Mouse (Mus musculus): Measurements from ENCODE around the gene Ubr4.
"Not testable (repeated sequence)": the region's sequence is repeated elsewhere in the genome, so short reads cannot be mapped to it uniquely, and the experiment has no call there.

The Ubr4 gene

GRCm38 (mm10) chr4:139357211-139357610 lies 4.8 kb downstream of the Ubr4 start:
- DNase-seq (ENCODE audit: low read depth): no peak

DNA sequence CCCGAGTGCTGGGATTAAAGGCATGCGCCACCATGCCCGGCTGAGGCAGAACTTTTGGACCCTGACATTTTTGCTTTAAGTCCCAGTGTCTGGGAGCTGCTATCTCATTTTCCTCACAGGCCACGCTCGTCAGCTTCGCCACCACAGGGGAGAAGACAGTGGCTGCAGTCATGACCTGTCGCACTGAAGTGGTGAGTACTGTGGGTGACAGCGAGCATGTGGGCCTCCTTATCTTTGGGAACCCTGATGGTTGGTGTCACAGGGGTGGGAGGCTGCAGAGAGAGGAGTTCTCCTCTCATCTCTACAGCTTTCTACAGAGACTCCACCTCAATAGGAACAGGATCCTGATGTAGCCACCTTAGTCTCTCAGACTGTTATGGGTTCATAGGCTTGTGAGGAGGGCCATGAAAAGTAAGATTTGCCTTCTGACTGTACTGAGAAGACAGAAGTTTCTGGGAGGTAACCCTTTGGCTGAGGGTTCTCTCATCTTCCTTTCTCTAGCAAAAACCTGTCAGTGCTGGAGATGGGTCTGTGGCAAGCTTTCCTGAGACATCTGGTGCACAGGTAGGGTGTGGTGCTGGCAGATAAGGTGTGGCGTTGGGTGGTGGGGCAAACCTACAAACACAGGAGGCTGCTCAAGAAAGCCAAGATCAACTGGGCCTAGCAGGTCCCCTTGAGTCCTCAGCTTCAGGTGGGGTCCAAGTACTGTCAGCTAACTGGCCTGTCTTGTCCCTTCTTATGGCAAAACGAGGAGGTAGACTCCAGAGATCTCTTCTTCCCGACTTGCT lies 8.5 kb downstream of the Ubr4 start:
- no peak for DNase-seq (ENCODE audit: low read depth)

GRCm38 (mm10) chr4:139367336-139367735 lies 14.9 kb downstream of the Ubr4 start:
- DNase-seq (ENCODE audit: low read depth): no peak

DNA sequence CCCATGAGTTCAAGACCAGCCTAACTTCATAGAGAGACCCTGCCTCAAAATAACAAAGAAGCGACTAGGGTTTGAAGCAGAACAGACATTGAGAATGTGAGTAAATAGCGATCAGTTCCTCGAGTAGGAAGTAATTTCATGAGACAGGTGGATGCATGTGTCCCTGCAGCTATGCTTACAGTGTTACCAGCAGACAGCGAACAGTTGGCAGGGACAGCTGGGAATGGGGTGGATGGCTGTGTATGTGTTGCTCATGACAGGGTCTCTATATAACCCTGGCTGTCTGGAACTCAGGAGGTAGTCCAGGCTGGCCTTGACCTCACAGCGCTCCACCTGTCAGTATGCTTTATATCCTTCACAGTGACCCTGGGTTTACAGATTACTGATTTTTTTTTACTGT lies 15.6 kb downstream of the Ubr4 start:
- no peak for DNase-seq (ENCODE audit: low read depth)

- DNase-seq (ENCODE audit: low read depth): no peak
Observed at GRCm38 (mm10) chr4:139373130-139373529, 20.7 kb downstream of the Ubr4 start.

- DNase-seq (ENCODE audit: low read depth): no peak
Observed at GRCm38 (mm10) chr4:139373531-139373930, 21.1 kb downstream of the Ubr4 start.

DNA sequence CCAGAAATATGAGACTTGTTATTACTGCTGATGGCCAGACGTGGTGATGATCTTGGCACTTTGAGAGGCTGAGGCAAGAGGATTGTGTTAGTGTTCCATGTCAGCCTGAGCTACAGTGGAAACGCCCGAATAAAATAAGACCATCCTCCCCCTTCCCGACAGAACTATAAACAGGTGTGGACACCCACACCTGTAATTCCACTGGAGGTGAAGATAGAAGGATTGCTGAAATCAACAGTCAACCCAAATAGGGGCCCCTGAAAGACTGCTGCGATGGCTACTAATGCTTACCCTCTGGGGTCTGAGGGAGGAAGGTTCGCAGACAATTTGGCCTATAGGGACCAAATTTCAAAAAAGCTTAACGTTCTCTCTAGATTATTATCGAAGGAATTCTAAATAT lies 27.3 kb downstream of the Ubr4 start:
- no peak for DNase-seq (ENCODE audit: low read depth)

DNA sequence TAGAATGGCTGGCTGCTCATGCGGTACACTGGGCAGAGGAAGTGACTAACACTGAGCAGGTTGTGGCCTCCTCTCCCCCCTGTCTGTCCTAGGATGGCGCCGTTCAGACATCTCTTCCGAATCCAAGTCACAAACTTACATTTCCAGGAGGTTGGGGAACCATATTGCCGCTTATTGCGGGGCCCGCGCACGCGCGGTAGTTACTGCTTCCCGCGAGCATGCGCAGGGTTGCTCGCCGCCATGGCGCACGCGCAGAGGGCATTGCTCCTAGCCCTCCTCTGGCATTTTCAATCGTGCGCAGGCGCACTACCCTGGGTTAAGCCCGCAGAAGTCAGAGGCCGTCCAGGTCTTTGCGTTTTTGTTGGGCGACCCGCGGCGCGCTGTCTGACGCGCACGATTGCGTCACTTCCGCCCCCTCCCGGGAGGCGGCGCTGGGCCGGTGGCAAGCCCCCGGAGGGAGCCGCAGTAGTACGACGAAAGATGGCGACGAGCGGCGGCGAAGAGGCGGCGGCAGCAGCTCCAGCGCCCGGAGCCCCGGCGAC lies 27.9 kb downstream of the Ubr4 start:
- peak; percentile 98 for DNase-seq (ENCODE audit: low read depth)

- no peak for DNase-seq (ENCODE audit: low read depth)
Observed at GRCm38 (mm10) chr4:139380775-139381451, 28.5 kb downstream of the Ubr4 start.

DNA sequence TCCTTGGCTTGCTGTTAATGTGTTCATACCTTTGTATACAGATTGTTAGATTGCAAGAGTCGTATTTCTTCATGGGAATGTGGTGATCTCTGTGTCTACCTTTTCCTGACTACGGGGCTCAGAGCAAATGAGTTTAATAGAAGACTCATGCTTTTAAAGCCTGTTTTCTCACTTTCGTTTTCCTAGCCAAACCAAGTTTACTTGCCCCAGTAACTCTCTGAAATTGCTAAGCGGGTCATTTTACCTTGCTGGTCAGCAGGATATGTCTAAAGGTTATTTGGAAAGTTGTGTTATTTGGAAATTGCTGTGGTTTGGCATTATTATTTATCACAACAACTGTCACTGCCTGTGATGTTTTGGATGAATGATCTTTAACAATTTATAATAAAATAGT lies 29.0 kb downstream of the Ubr4 start:
- DNase-seq (ENCODE audit: low read depth): no peak

DNA sequence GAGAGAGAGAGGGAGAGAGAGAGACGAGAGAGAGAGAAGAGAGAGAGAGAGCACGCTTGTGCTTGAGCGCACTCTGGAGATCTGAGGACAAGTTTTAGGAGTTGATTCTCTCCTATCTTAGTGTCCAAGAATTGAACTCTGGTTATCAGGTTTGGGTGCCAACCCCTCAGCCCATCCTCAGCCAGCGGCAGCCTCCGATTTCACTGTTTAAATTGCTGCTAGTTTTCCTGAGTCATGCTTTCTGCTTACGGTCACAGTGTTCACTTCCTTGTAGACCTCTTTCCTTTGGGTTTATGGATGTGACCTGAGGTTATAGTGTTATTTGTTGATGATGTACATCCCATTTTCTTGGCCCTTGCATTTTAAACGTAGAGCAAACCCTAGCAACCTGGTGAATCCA lies 29.8 kb downstream of the Ubr4 start:
- DNase-seq (ENCODE audit: low read depth): no peak

DNA sequence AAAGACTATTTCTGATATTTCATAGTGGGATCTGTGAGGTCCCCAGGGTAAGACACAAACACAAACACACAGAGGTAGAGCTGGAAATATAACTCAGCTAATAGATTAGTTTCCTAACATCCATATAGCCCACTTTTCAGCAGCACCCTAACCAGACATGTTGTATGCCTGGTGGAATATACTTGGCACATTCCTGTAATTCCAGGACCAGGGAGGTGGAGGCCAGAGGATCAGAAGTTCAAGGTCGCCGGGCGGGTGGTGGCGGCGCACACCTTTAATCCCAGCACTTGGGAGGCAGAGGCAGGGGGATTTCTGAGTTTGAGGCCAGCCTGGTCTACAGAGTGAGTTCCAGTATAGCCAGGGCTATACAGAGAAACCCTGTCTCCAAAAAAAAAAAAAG lies 33.4 kb downstream of the Ubr4 start:
- DNase-seq (ENCODE audit: low read depth): not testable (repeated sequence)

DNA sequence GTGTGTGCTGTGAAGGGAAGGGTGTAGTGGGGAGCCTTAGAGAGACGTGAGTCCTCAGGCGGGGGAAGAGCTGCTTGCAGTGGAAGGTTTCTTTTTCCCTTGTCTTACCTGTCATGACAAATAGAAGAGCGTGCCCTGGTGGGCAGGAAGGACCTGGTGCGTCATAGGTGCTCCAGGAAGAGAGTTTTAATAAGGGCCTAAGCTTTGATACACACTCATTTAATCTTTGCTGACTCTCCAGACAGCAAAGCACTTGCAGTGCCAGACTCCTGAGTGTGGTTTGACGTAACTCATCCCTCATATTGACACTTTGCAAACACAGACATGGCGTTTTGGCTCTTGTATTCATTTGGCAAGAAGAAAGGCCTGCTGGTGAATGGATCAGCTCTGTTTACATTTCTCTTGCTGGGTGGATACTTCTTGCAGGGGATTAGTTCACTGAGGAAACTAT lies 34.5 kb downstream of the Ubr4 start:
- DNase-seq (ENCODE audit: low read depth): no peak

DNA sequence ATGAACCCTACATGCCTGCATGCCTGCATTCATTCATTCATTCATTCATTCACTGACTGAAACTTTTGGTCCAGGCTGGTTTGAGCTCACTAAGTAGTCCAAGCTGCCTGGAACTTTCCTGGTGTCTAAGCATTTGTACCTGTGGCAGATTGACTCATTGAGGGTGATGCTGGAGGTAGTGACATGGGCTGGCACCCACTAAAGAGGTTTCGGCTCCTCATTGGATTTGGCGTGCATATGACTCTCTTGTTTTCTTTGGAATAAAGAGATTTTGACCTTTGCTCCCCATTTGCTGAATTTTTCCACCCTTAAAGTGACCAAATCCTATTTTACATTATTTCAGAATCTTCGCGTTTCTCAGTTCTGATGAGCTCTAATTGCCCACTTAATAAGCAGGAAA lies 37.1 kb downstream of the Ubr4 start:
- DNase-seq (ENCODE audit: low read depth): no peak

DNA sequence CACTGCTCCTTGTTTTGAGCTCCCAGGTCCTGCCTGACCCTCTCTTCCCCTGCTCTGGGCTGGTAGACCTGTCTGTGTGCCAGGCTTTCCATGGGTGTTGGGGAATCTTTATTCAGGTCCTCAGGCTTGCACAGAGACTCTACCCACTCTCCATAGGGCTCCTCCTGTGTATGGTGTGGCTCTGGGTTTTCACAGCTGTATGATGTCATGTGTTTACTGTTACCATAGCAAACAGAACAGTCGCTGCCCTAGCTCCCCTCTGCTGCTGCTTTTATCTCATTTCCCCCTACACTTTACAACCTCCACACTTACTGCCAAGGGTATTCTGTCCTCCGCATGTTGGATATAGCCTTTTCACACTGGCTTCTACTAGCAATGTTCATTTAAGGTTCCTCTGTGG lies 43.0 kb downstream of the Ubr4 start:
- no peak for DNase-seq (ENCODE audit: low read depth)

DNA sequence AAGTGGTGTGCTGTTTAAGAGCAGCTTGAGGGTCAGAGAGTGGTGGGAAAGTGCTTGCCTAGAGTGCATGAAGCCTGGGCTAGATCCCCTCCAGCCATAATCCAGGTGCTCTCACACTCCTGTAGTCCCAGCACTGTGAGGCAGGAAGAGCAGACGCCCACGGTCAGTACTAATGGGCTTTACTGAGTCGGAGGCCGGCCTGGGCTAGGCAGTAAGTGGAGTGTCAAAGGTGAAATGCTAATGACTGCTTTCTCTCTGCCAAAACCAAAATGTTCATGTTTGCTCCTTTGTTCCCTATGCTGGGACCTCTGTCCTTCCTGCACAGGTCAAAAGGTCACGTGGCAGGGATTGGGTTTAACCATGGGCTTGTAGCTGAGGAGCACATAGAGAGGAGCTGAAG lies 48.1 kb downstream of the Ubr4 start:
- DNase-seq (ENCODE audit: low read depth): no peak

GRCm38 (mm10) chr4:139403214-139403613 lies 50.8 kb downstream of the Ubr4 start:
- DNase-seq (ENCODE audit: low read depth): no peak

GRCm38 (mm10) chr4:139411351-139411750 lies 58.9 kb downstream of the Ubr4 start:
- DNase-seq (ENCODE audit: low read depth): no peak

DNA sequence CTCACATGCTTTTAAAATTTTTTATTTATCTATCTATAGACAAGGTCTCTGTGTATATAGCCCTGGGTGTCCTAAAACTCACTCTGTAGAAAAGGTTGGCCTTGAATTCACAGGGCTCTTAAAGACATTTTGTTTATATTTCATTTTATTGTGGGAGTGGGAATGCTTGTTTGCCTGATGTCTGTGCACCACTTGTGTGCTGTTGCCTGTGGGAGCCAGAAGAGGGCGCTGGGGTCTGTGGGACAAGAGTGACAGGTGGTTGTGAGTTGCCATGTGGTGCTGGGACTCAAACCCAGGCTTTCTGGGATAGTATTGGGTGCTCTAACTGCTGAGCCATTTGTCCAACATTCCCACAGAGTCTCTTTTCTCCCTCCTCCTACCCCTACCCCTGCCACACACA lies 65.5 kb downstream of the Ubr4 start:
- no peak for DNase-seq (ENCODE audit: low read depth)

GRCm38 (mm10) chr4:139421621-139422020 lies 69.2 kb downstream of the Ubr4 start:
- DNase-seq (ENCODE audit: low read depth): no peak

- DNase-seq (ENCODE audit: low read depth): no peak
Observed at GRCm38 (mm10) chr4:139422409-139422808, 70.0 kb downstream of the Ubr4 start.

DNA sequence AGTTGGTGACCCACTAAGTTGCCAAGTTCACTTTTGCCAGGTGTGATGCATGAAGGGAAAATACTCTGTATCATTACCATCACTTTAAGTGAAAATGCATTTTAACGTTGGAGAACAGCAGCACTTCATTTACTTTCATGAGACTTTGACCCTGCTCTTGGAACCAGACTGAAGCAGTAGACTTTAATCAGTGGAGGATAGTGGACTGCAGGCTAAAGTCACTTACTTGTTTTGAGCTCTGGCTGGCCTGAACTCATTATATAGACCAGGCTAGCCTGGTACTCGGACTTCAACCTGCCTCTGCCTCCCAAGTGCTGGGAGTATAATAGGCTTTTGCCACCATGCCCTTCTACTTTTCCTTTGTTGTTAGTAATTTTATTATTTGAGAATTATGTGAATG lies 70.9 kb downstream of the Ubr4 start:
- no peak for DNase-seq (ENCODE audit: low read depth)

- DNase-seq (ENCODE audit: low read depth): peak; percentile 67
Observed at GRCm38 (mm10) chr4:139430176-139430575, 77.8 kb downstream of the Ubr4 start.
